Mouse (Mus musculus) limb, embryonic 14.5 days (tissue): ENCODE measurements at regions not wholly inside any gene's neighbourhood (a gene's known extent, or its start where the extent isn't known, plus 50 kb on each side); places are given as distances from the start of the nearest gene placed in this dataset.

Experiments
- ATAC-seq: fragments of 200-750 bp; cut with Nextera tagmentation; 2 replicates; pipeline ENCODE4 v1.8.0; 2017; ENCODE audit warnings: low read depth, moderate number of reproducible peaks, moderate TSS enrichment; ENCODE audit not compliant: low FRiP score
- DNase-seq: peaks from one replicate; pipeline ENCODE4 v3.0.0-alpha.2; 2015; ENCODE audit warnings: low spot score
- H3K27ac ChIP-seq: fragments of 300-500 bp; sonication (generic); replicated peaks from 2 replicates; pipeline ENCODE4 v1.5.1; 2014; ENCODE audit warnings: low read depth, mild to moderate bottlenecking, low read length, moderate library complexity, mixed read lengths
- H3K27me3 ChIP-seq: fragments of 300-500 bp; sonication (generic); 2 replicates; pipeline ENCODE4 v1.6.1; 2014; ENCODE audit warnings: low read length, mixed read lengths; ENCODE audit not compliant: control insufficient read depth, insufficient read depth
- H3K36me3 ChIP-seq: fragments of 300-500 bp; sonication (generic); 2 replicates; pipeline ENCODE4 v1.6.1; 2014; ENCODE audit warnings: mild to moderate bottlenecking, low read length, moderate library complexity, mixed read lengths; ENCODE audit not compliant: control insufficient read depth, insufficient read depth
- H3K4me1 ChIP-seq: fragments of 300-500 bp; sonication (generic); 2 replicates; pipeline ENCODE4 v1.6.1; 2014; ENCODE audit warnings: antibody characterized with exemption, low read length, mixed read lengths; ENCODE audit not compliant: control insufficient read depth, insufficient read depth
- H3K4me2 ChIP-seq: fragments of 300-500 bp; sonication (generic); replicated peaks from 2 replicates; pipeline ENCODE4 v1.6.1; 2014; ENCODE audit warnings: low read depth, mild to moderate bottlenecking, low read length, moderate library complexity; ENCODE audit not compliant: severe bottlenecking
- H3K4me3 ChIP-seq: fragments of 300-500 bp; sonication (generic); replicated peaks from 2 replicates; pipeline ENCODE4 v1.5.1; 2014; ENCODE audit warnings: low read length
- H3K9ac ChIP-seq: fragments of 300-500 bp; sonication (generic); 2 replicates; pipeline ENCODE4 v1.6.1; 2014; ENCODE audit warnings: mild to moderate bottlenecking, low read depth, low read length, moderate library complexity; ENCODE audit not compliant: severe bottlenecking
- H3K9me3 ChIP-seq: fragments of 300-500 bp; sonication (generic); 2 replicates; pipeline ENCODE4 v1.6.1; 2016; ENCODE audit warnings: low read length; ENCODE audit not compliant: control insufficient read depth
- POLR2A ChIP-seq: fragments of 200-500 bp; IDR thresholded peaks from 2 replicates; pipeline ENCODE4 v1.8.0; 2012; ENCODE audit warnings: inconsistent platforms, mild to moderate bottlenecking, moderate library complexity, borderline replicate concordance; ENCODE audit not compliant: insufficient read depth, insufficient read length; ENCODE audit errors: extremely low read depth
- WGBS: fragments of 180-500 bp; shearing (Covaris S2); extraction: QIAGEN DNeasy Blood & Tissue Kit; methylation state at CpG from one replicate; pipeline ENCODE4 v1.1.7; 2014; 5-methylcytosine and 5-hydroxymethylcytosine counted together

DNA sequence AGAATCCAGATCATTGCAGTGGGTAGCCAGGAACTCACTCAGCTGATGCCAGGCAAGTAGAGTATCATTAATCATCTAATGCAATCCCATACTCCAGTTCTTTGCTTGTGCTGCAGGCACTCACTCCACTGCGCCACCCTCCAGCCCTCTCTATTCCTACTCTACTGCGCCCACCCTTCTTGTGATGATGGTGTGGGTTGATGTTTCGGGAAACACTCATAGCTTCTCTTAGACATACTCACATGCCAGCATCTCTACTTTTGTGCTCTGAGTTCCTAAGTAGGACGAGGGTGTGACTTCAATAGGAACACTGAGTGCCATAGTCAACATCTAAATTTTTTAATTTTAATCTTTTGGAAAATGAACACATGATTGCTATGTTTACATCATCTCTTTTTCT lies 57.7 kb upstream of the Rgma start:
- TF ChIP-seq POLR2A: no peak
- no peak overlapping the region for H3K4me2 ChIP-seq
- WGBS: 91% methylated on average over 4 of the region's 4 CpGs

GRCm38 (mm10) chr7:73319004-73319403 lies 56.3 kb upstream of the Rgma start:
- 86% methylated on average over 6 of the region's 6 CpGs for WGBS
- DNase-seq (no peak), ATAC-seq (no peak)
- Histone ChIP-seq H3K9ac (no peak overlapping the region), H3K4me3 (no peak overlapping the region), H3K27ac (no peak overlapping the region), H3K4me1 (0 out of 2 replicates have a peak, but pooled peaks cover 7% of the 10 kb centered on the region), H3K9me3 (0 out of 2 replicates have a peak, but pooled peaks cover 4% of the 10 kb centered on the region), H3K36me3 (no peaks in the 10 kb centered on the region), H3K4me2 (no peak overlapping the region), H3K27me3 (no peaks in the 10 kb centered on the region)
- no peak for TF ChIP-seq POLR2A

More for the DNA sequence above, 57.7 kb upstream of the Rgma start:
- H3K27me3 ChIP-seq: no peaks in the 10 kb centered on the region
- 0 out of 2 replicates have a peak, but pooled peaks cover 5% of the 10 kb centered on the region for H3K4me1 ChIP-seq
- H3K9ac ChIP-seq: no peak overlapping the region
- ATAC-seq (no peak), DNase-seq (no peak)
- no peaks in the 10 kb centered on the region for H3K36me3 ChIP-seq
- H3K4me3 ChIP-seq: no peak overlapping the region
- H3K9me3 ChIP-seq: 0 out of 2 replicates have a peak, but pooled peaks cover 4% of the 10 kb centered on the region
- no peak overlapping the region for H3K27ac ChIP-seq

DNA sequence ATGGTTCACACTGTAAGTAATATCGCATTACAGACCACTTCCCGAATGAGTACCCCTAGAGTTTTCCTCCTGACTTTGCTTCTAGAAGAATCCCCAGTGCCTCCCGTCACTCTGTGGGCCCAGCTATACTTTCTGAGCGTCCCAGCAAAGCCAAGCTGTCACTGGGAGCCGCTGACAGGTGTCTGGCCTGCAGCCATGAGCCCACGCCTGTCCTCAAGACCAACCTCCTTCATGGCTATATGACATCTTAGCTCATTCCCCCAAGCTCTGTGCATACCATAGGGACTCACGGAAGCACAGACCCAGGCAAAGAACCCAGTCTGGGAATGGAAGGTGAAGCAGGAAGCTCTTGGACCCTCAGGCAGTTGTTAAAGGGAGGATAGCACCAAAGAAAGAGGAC lies 55.3 kb upstream of the Rgma start:
- DNase-seq (peak; percentile 47), ATAC-seq (peak; percentile 41; the same call in 1 of the 2 replicates)
- Histone ChIP-seq H3K4me1 (0 out of 2 replicates have a peak, but pooled peaks cover 7% of the 10 kb centered on the region), H3K27me3 (no peaks in the 10 kb centered on the region), H3K9me3 (0 out of 2 replicates have a peak, but pooled peaks cover 4% of the 10 kb centered on the region), H3K9ac (no peak overlapping the region), H3K36me3 (no peaks in the 10 kb centered on the region), H3K4me2 (no peak overlapping the region), H3K27ac (no peak overlapping the region), H3K4me3 (no peak overlapping the region)
- TF ChIP-seq POLR2A: no peak
- WGBS: 35% methylated on average over 7 of the region's 7 CpGs

GRCm38 (mm10) chr7:73322466-73323151 lies 52.7 kb upstream of the Rgma start:
- no peaks in the 10 kb centered on the region for H3K36me3 ChIP-seq
- no peak for ATAC-seq
- H3K4me1 ChIP-seq: peaks cover 19% of the 10 kb centered on the region
- no peaks in the 10 kb centered on the region for H3K27me3 ChIP-seq
- no peak overlapping the region for H3K4me3 ChIP-seq
- 76% methylated on average over 8 of the region's 8 CpGs for whole genome bisulfite sequencing
- no peak overlapping the region for H3K4me2 ChIP-seq
- DNase-seq: peak; percentile 49
- no peak overlapping the region for H3K27ac ChIP-seq
- H3K9me3 ChIP-seq: 0 out of 2 replicates have a peak, but pooled peaks cover 4% of the 10 kb centered on the region
- H3K9ac ChIP-seq: no peak overlapping the region
- no peak for TF ChIP-seq POLR2A

GRCm38 (mm10) chr7:73323556-73323955 lies 51.8 kb upstream of the Rgma start:
- H3K27me3 ChIP-seq: no peaks in the 10 kb centered on the region
- 45% methylated on average over 12 of the region's 12 CpGs for WGBS
- H3K4me2 ChIP-seq: peak overlapping the region; percentile 30
- DNase-seq (no peak), ATAC-seq (no peak)
- H3K4me1 ChIP-seq: peaks cover 27% of the 10 kb centered on the region
- no peaks in the 10 kb centered on the region for H3K36me3 ChIP-seq
- peak overlapping the region; percentile 13 for H3K4me3 ChIP-seq
- 0 out of 2 replicates have a peak overlapping the region, but pooled peaks have one; percentile 0 for H3K9ac ChIP-seq
- H3K9me3 ChIP-seq: 0 out of 2 replicates have a peak, but pooled peaks cover 4% of the 10 kb centered on the region
- no peak overlapping the region for H3K27ac ChIP-seq
- no peak for TF ChIP-seq POLR2A
